Mouse (Mus musculus) retina, postnatal 1 day (tissue): ENCODE data around the gene Khsrp.

Experiments
- DNase-seq: peaks from one replicate; pipeline ENCODE4 v3.0.0-alpha.2; 2012

The Khsrp gene

GRCm38 (mm10) chr17:57027471-57027870 lies 3.9 kb downstream of the Khsrp start:
- no peak for DNase-seq

- no peak for DNase-seq
Measured at GRCm38 (mm10) chr17:57020960-57021359, 10.4 kb downstream of the Khsrp start.

- no peak for DNase-seq
Measured at GRCm38 (mm10) chr17:57019693-57020092, 11.6 kb downstream of the Khsrp start.

DNA sequence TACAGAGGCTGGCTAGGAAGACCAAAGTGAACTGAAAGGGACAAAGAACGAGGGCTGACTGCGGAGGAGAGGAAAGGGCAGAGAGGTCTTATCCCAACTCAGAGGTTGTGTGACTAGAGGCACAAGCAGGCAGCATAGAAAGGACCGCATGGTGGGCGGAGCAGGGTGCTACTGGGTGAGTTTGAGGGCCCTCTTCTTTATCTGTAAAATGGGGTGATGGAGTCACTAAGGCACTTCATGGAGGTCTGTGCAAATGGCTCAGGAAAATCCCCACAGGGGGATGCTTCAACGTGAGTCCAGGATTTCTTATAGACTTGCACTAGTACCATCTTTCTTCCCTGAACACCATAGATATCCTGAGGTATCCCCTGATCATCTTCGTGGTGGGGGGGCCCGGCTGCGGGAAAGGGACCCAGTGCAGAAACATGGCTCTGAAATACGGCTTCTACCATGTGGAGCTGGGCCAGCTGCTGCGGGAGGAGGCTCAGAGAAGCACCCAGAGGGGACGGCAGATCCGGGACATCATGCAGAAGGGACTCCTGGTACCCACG lies 19.0 kb downstream of the Khsrp start:
- no peak for DNase-seq

DNA sequence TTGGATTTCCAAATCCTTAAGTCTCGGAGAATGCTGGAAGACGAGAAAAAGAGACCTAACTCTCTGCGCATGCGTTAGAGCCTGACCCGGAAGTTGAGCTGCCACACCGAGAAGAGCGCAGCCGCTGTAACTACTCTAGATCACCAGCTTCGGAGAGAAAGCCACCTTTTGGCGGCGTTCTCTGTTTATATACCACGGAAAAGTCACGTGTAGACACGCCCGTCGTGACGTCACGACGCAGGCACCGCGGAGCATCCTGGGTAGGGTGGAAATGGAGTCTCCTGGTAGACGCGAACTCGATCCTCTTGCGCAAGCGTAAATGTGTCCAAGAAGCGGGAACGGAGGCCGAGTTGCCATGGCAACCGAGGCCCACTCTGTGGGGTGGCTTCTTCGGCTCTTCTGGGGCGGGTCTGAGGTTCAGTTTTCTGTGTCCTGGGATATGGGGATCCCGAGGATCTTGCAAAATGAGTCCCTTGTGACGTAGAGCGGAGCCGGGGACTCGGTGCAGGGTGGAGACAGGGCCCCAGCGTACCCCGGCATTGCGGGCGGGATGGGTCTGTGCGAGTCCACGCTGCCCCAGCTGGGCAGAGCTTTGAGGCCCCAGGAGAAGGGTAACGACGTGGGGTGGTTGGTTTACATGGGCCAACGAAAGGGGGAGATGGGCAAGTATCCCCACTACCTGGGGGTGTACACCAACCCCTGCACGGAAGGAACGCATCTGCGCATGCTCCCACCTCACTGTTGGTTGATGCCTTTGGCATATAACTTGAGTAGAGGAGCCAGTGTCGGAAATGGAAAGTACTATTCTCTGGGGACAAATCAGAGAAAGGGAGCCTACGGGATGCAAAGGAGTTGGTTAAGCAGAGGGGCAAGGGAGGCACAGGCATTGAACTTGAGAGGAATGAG lies 19.8 kb downstream of the Khsrp start, which contains the start of the genes Gtf2f1 and Gm17949:
TSS of gene Gtf2f1 (minus strand) at position 53 of the 906 bp plus-strand sequence.
TSS of gene Gm17949 (plus strand) at position 234 of the 906 bp plus-strand sequence.
- DNase-seq: peak; percentile 100

DNA sequence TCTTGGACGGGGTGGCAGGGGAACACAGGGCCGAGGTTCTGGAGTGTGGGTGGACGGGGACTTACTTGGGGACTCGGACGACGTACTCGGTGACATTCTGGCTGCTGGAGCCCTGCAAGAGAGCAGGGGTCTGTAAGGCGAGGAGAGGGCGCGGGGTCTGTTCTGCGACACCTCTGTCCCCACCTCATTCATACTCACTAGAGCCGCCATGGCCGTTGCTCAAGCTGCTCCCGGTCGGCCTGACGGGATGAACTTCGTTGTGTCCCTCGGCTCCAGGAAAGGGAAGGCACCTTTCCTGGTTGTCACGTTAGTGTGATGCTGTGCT lies 20.4 kb downstream of the Khsrp start:
- DNase-seq: no peak

DNA sequence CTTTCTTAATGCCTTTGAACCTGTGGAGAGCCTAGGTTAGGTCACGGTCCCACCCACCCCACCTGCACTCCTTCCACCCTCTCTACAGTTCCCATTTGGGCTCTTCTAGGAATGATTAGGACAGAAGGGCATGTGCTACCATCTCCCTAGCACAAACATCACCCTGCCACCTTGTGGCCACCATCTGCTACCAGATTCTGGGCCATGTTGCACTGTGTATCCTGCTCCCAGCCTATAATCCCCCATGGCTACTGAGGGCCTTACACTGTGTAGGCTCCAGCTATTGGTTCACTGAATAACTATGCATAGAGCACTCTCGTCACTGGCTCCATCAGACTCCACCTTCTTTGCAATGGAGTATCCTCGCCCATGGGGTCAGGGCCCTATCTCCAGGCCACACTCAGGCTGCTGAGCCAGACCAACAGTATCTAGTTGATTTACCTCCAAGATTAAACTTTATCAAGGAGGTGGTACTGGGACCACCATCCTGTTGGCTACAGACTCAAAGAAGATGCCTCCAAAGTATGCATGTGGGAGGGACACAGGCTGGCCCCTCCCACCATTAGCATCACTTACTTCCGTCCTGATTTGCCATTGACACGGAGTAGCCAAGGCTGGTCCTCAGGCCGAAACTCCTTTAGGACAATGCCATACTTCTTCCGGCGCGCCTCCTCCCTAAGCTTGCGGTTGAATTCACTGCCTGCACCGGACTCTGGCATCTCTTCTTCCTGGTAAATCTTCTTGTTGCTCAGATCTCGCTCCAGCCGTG lies 24.0 kb downstream of the Khsrp start:
- DNase-seq: peak; percentile 29

DNA sequence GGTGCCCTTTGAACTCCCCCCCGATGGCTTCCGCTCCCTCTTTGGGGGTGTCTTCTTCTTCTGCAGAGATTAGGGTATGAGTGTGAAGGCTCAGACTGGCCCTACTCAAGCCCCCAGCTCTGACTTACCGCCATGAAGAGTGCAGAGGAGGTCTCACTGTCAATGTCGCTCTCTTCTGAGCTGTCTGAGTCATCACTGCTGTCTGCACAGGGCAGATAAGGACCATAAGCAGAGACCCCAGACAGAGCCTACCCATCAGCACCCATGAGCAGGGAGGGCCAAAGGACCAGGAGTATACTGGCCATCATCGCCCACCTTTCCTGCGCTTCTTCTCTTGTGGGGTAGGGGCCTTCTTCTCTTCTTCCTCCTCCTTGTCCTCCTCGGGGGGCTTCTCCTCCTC lies 27.3 kb downstream of the Khsrp start:
- no peak for DNase-seq

GRCm38 (mm10) chr17:57001228-57001627 lies 30.1 kb downstream of the Khsrp start:
- DNase-seq: no peak

DNA sequence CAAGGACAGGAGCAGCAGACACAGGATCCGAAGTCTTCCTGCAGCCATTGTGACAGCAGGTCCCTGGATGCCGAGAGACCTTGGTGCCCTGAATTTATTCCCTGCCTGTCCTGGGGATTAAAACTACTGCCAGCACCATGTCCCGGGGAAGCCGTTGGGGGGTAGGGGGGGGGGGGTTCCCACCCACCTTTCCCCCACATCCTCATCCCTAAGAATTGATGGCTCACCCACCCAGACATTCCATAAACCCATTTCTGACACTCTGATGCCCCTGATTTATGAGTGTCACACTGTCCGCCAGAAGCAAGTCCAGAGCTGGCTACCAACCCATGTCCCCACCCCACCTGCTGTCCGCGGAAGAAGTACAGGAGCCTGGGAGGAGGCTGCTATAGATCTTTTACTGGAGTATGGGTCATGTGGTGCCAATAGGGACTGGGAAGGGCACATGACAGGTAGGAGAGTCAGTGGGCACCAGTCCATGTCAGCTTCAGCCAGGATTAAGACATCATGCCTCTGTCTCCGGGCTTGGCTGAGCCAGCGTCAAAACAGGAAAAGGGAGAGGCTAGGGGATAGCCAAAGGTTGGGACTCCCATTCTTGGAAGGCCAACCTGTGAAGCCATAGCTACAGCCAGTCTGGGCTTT lies 31.2 kb downstream of the Khsrp start, which contains the start of gene Pspn:
TSS of gene Pspn (minus strand) at position 51 of the 642 bp plus-strand sequence.
- no peak for DNase-seq

DNA sequence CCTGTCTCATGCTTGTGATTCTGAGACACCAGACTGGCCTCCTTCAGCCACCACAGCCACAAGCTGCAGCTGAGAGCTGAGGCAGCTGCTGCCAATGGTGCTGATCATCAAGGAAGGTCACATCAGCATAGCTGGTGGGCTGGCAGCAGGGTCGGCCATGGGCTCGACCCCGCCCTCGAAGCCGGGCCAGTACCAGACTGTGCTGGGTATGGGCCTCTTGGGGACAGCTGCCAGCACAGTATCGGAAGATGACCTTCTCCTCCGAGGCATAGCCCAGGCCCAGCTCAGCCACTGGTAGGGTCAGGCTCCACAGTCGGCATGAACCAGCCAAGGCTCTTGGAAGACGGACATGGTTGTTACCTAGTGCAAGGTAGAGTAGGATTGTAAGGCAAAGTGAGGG lies 31.9 kb downstream of the Khsrp start:
- DNase-seq: no peak

- peak; percentile 99 for DNase-seq
Measured at GRCm38 (mm10) chr17:56997029-56997667, 34.2 kb downstream of the Khsrp start, which contains the start of gene Alkbh7. Gene Alkbh7 (plus strand): TSS chr17:56997339.

- no peak for DNase-seq
Measured at GRCm38 (mm10) chr17:56996506-56996905, 34.8 kb downstream of the Khsrp start.

GRCm38 (mm10) chr17:56995046-56995445 lies 36.3 kb downstream of the Khsrp start:
- no peak for DNase-seq

- no peak for DNase-seq
Measured at GRCm38 (mm10) chr17:56990966-56991365, 40.4 kb downstream of the Khsrp start.

GRCm38 (mm10) chr17:56990115-56990746 lies 41.1 kb downstream of the Khsrp start, which contains the start of gene Clpp:
Gene Clpp (plus strand): TSS chr17:56990305.
- DNase-seq: peak; percentile 98

DNA sequence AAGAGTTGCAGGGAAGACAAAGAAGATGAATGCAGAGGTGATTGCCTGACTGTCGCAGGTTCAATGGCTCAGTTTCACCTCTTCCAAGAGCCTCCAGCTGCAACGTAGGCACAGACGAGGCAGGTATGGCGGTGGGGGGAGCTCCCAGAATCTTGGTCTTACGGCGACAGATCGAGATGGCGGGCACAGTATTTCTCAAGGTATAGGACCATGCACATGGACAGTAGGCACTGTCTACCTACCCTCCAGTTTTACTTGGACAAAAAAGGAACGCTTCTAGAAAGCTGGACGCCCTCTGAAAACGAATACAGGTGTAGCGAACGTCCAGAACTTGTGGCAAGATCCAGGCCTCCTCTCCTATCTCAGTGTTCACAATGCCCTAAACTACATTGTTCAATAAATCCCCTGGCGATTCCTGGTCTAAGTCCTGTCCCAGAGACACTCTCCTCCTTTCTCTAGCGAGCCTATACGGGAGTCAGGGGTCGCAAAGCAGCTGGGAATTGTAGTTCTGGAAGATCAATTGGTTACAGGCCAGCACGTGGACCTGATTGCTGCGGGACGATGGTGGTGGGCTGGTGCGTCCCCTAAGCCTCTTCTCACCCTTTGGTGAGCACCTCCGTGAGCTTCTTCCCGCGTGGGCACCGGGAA lies 41.7 kb downstream of the Khsrp start:
- peak; percentile 94 for DNase-seq

DNA sequence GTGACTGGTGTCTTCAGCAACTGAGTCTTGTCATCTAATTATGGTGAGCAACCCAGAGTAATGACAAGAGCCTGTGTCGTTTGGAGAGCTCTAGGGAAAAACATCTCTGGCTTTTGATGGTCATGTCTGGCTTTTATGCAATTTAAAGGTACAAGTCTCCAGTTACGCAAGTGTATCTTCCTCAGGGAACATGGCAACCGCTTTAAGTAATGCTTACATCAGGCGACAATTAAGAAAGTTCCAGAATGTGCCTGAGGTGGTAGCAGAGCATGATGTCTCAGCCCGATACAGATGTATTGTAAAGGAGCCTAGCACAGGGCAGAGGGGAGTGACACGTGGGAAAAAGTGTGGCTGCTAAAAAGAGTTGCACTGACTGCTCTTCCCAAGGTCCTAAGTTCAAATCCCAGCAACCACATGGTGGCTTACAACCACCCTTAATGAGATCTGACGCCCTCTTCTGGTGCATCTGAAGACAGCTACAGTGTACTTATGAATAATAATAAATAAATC lies 42.3 kb downstream of the Khsrp start:
- no peak for DNase-seq

- no peak for DNase-seq
Measured at GRCm38 (mm10) chr17:56988441-56988840, 42.9 kb downstream of the Khsrp start.

GRCm38 (mm10) chr17:56986105-56986805 lies 45.1 kb downstream of the Khsrp start:
- DNase-seq: no peak
